In genomic region chr9:83563808-83564549, GRCm38 (mm10) we compare ENCODE assay signal across 14 mouse cellular contexts. TPM values are rescaled to one million over a fixed set of nuclear protein-coding genes. Genes with fewer than 3 reads are reported as not detected.
A peak's percentile ranks its signal among the peaks of the same experiment; 100 is the strongest.
DNase-seq lines count a peak whose midpoint lies in the region; ATAC-seq lines count a peak whose summit lies in the region.
"Had no signal": no experiment of that assay in that cellular context is flagged by ENCODE, and none has a peak within 500 bp of the region (broad histone marks: within the 10 kb centered on the region; RNA-seq: fewer than 3 reads in every experiment).

No protein-coding gene starts in this region.

- no peak overlapping the region for H3K4me3 ChIP-seq in heart, embryonic 11.5 days (ENCODE audit: low read depth, low read length)
- H3K4me3 ChIP-seq in limb, embryonic 12.5 days (replicated peaks), result no peak overlapping the region
- no peak overlapping the region for H3K4me3 ChIP-seq in liver, embryonic 12.5 days
- H3K4me3 ChIP-seq: liver, embryonic 13.5 days; neural tube, embryonic 13.5 days had no signal

- H3K36me3 ChIP-seq in heart, embryonic 11.5 days (ENCODE audit: control insufficient read depth, insufficient read depth, low read length), result no peaks in the 10 kb centered on the region
- H3K36me3 ChIP-seq in limb, embryonic 12.5 days, result no peaks in the 10 kb centered on the region
- H3K36me3 ChIP-seq in liver, embryonic 12.5 days, result no peaks in the 10 kb centered on the region
- H3K36me3 ChIP-seq: liver, embryonic 13.5 days; neural tube, embryonic 13.5 days had no signal

- no peaks in the 10 kb centered on the region for H3K9me3 ChIP-seq in heart, embryonic 11.5 days (replicated peaks; ENCODE audit: control insufficient read depth, low read length)
- no peaks in the 10 kb centered on the region for H3K9me3 ChIP-seq in limb, embryonic 12.5 days
- H3K9me3 ChIP-seq in liver, embryonic 12.5 days (replicated peaks), result no peaks in the 10 kb centered on the region
- H3K9me3 ChIP-seq: liver, embryonic 13.5 days; neural tube, embryonic 13.5 days had no signal

- H3K27me3 ChIP-seq in heart, embryonic 11.5 days (ENCODE audit: control insufficient read depth, insufficient read depth, low read length), result no peaks in the 10 kb centered on the region
- H3K27me3 ChIP-seq in limb, embryonic 12.5 days, result no peaks in the 10 kb centered on the region
- H3K27me3 ChIP-seq in liver, embryonic 12.5 days (replicated peaks), result no peaks in the 10 kb centered on the region
- H3K27me3 ChIP-seq: liver, embryonic 13.5 days; neural tube, embryonic 13.5 days had no signal

- peak overlapping the region; percentile 41 for H3K27ac ChIP-seq in heart, embryonic 11.5 days (ENCODE audit: low read depth, low read length)
- H3K27ac ChIP-seq in limb, embryonic 12.5 days, result peak overlapping the region; percentile 41; the same call in 1 of the 2 replicates
- no peak overlapping the region for H3K27ac ChIP-seq in liver, embryonic 12.5 days
- H3K27ac ChIP-seq: liver, embryonic 13.5 days; neural tube, embryonic 13.5 days had no signal

- H3K4me2 ChIP-seq in heart, embryonic 11.5 days, result peak overlapping the region; percentile 29; the same call in 1 of the 2 replicates
- no peak overlapping the region for H3K4me2 ChIP-seq in limb, embryonic 12.5 days
- H3K4me2 ChIP-seq in liver, embryonic 12.5 days, result no peak overlapping the region
- H3K4me2 ChIP-seq: liver, embryonic 13.5 days; neural tube, embryonic 13.5 days had no signal

- H3K4me1 ChIP-seq in heart, embryonic 11.5 days (ENCODE audit: control insufficient read depth, insufficient read depth, low read length), result peaks cover 49% of the 10 kb centered on the region
- H3K4me1 ChIP-seq in limb, embryonic 12.5 days (replicated peaks), result peaks cover 52% of the 10 kb centered on the region
- peaks cover 14% of the 10 kb centered on the region; the same call in 1 of the 2 replicates for H3K4me1 ChIP-seq in liver, embryonic 12.5 days
- H3K4me1 ChIP-seq: neural tube, embryonic 13.5 days had no signal

- intact Hi-C loops in heart, postnatal 25 days (cut with DNase I), result no loop called here

- no peak overlapping the region for H3K9ac ChIP-seq in heart, embryonic 11.5 days (ENCODE audit: low read depth, low read length)
- H3K9ac ChIP-seq in limb, embryonic 12.5 days (replicated peaks), result no peak overlapping the region
- H3K9ac ChIP-seq in liver, embryonic 12.5 days, result no peak overlapping the region
- H3K9ac ChIP-seq: liver, embryonic 13.5 days; neural tube, embryonic 13.5 days had no signal

- no peak for ATAC-seq in heart, embryonic 11.5 days (replicated peaks; ENCODE audit: insufficient number of reproducible peaks, low FRiP score, low TSS enrichment)
- ATAC-seq in common myeloid progenitor, adult 5-6 weeks (replicated peaks; ENCODE audit: low read depth, poor library complexity, severe bottlenecking), result peak; percentile 83
- ATAC-seq in limb, embryonic 12.5 days (ENCODE audit: insufficient number of reproducible peaks, insufficient read depth, low FRiP score, low TSS enrichment, low read depth), result no peak
- ATAC-seq in liver, embryonic 12.5 days, result no peak

- no peak for DNase-seq in heart, postnatal 25 days (ENCODE audit: low spot score)
- DNase-seq in 3T3-L1 (ENCODE audit: low read depth, low spot score), result peak; percentile 12
- no peak for DNase-seq in right cerebral cortex, postnatal 14 days
- no peak for DNase-seq in right cerebral cortex, postnatal 36 days (ENCODE audit: low spot score in 2 of 2)
- DNase-seq: adrenal gland, postnatal 14 days; cerebellum, postnatal 36 days; gastrocnemius, postnatal 10 days; kidney, postnatal 4 days; liver, embryonic 13.5 days had no signal

- WGBS in heart, embryonic 11.5 days (ENCODE audit: insufficient replicate concordance), result 33% methylated on average over 16 of the region's 16 CpGs
- WGBS in limb, embryonic 12.5 days, result 54% methylated on average over 16 of the region's 16 CpGs
- WGBS in liver, embryonic 12.5 days (ENCODE audit: insufficient replicate concordance), result 55% methylated on average over 16 of the region's 16 CpGs

RNA-seq across cellular contexts. Expression of gene Sh3bgrl2, which starts 15.9 kb away (rescaled TPM):
- 20.5 and 22.4 TPM in 2 replicates for polyA plus RNA-seq in heart, embryonic 11.5 days (2014; fragmentation: Nextera tagmentation; extraction: Ambion mirVana)
- total RNA-seq in heart, postnatal 25 days (2021), result 1 to 10 TPM; 3.9 to 4.8 TPM
- 0.37 TPM in 1 of 2 replicates, not detected in the other for total RNA-seq in common myeloid progenitor, adult 5-6 weeks (2017)
- 8.9 and 9.6 TPM in 2 replicates for polyA plus RNA-seq in limb, embryonic 12.5 days (2016; fragmentation: Nextera tagmentation; extraction: Ambion mirVana)
- 9.7 and 10.8 TPM in 2 replicates for polyA plus RNA-seq in liver, embryonic 12.5 days (2016; fragmentation: Nextera tagmentation; extraction: Ambion mirVana)
